Mouse (Mus musculus) ES-Bruce4 (cell line): ENCODE data around the gene Arih2.

Source experiments
- CTCF ChIP-seq: IDR thresholded peaks from one replicate; pipeline ENCODE4 v1.8.1; 2011; ENCODE audit warnings: low read depth, low read length
- EP300 ChIP-seq: IDR thresholded peaks from 2 replicates; pipeline ENCODE4 v1.6.1; 2011; ENCODE audit warnings: low read depth, low read length; ENCODE audit not compliant: insufficient read depth
- POLR2A ChIP-seq: IDR thresholded peaks from one replicate; pipeline ENCODE4 v1.8.1; 2011; ENCODE audit warnings: low read length; ENCODE audit not compliant: insufficient read depth

GRCm38 (mm10) chr9:108669875-108670274 is 20.7 kb upstream of the Arih2 start:
- no peak for TF ChIP-seq EP300
- TF ChIP-seq CTCF: peak; percentile 16
- TF ChIP-seq POLR2A: no peak
